Mouse (Mus musculus) small intestine, adult 2 months (tissue): ENCODE results near the gene Slc25a23. TPM values are rescaled to one million over a fixed set of nuclear protein-coding genes. Genes with fewer than 3 reads are reported as not detected.

Experiments used
- H3K27ac ChIP-seq: fragments of 200-500 bp; 2 replicates; pipeline ENCODE4 v1.5.1; 2012; ENCODE audit warnings: low read depth, low read length, control low read depth, inconsistent platforms; ENCODE audit not compliant: insufficient read depth
- H3K27me3 ChIP-seq: fragments of 200-500 bp; 2 replicates; pipeline ENCODE4 v1.6.1; 2012; ENCODE audit warnings: mild to moderate bottlenecking, moderate library complexity, low read length, inconsistent platforms; ENCODE audit not compliant: control insufficient read depth, insufficient read depth
- H3K36me3 ChIP-seq: fragments of 200-500 bp; 2 replicates; pipeline ENCODE4 v1.6.1; 2012; ENCODE audit warnings: mild to moderate bottlenecking, low read length, control low read depth, inconsistent platforms; ENCODE audit not compliant: control insufficient read depth, insufficient read depth
- H3K4me1 ChIP-seq: fragments of 200-500 bp; 2 replicates; pipeline ENCODE4 v1.6.1; 2012; ENCODE audit warnings: low read length, inconsistent platforms, mixed read lengths; ENCODE audit not compliant: control insufficient read depth, insufficient read depth, insufficient read length
- H3K4me3 ChIP-seq: fragments of 200-500 bp; 2 replicates; pipeline ENCODE4 v1.5.1; 2012; ENCODE audit warnings: low read depth, mild to moderate bottlenecking, control low read depth, inconsistent platforms, low read length, moderate library complexity
- CTCF ChIP-seq: fragments of 200-500 bp; IDR thresholded peaks from 2 replicates; pipeline ENCODE4 v1.5.1; 2012; ENCODE audit warnings: low read depth, mild to moderate bottlenecking, control low read depth, inconsistent platforms, low read length, moderate library complexity, mixed read lengths; ENCODE audit not compliant: insufficient replicate concordance, insufficient read length; ENCODE audit errors: extremely low read depth
- POLR2A ChIP-seq: fragments of 200-500 bp; IDR thresholded peaks from 2 replicates; pipeline ENCODE4 v1.6.1; 2012; ENCODE audit warnings: low read depth, mild to moderate bottlenecking, control low read depth, inconsistent platforms, low read length, moderate library complexity
- WGBS: fragments of 180-500 bp; shearing (Covaris S2); methylation state at CpG from one replicate; pipeline ENCODE4 v1.1.7; 2018; 5-methylcytosine and 5-hydroxymethylcytosine counted together
- polyA plus RNA-seq: library from polyadenylated mRNA; depleted of rRNA; stranded (reverse); fragments of >200 nt; gene quantifications from 2 replicates; pipeline ENCODE4 v1.2.3, GENCODE M21; 2012

Slc25a23 gene
- polyA plus RNA-seq, 1 experiment = 13.3 TPM

GRCm38 (mm10) chr17:57087049-57087832 lies 27.6 kb upstream of the Slc25a23 start, which contains the start of gene Tubb4a:
Gene Tubb4a, minus strand, starts transcription at chr17:57087782.
- no peaks in the 10 kb centered on the region for H3K36me3 ChIP-seq
- 7% methylated on average over 31 of the region's 31 CpGs for WGBS
- H3K27me3 ChIP-seq = peaks cover 6% of the 10 kb centered on the region; the same call in 1 of the 2 replicates
- no peak within 1 kb of the TSS for H3K27ac ChIP-seq
- TF ChIP-seq POLR2A (no peak), CTCF (no peak)
- peak within 1 kb of the TSS; percentile 52 for H3K4me3 ChIP-seq
- peaks cover 7% of the 10 kb centered on the region; the same call in 1 of the 2 replicates for H3K4me1 ChIP-seq

DNA sequence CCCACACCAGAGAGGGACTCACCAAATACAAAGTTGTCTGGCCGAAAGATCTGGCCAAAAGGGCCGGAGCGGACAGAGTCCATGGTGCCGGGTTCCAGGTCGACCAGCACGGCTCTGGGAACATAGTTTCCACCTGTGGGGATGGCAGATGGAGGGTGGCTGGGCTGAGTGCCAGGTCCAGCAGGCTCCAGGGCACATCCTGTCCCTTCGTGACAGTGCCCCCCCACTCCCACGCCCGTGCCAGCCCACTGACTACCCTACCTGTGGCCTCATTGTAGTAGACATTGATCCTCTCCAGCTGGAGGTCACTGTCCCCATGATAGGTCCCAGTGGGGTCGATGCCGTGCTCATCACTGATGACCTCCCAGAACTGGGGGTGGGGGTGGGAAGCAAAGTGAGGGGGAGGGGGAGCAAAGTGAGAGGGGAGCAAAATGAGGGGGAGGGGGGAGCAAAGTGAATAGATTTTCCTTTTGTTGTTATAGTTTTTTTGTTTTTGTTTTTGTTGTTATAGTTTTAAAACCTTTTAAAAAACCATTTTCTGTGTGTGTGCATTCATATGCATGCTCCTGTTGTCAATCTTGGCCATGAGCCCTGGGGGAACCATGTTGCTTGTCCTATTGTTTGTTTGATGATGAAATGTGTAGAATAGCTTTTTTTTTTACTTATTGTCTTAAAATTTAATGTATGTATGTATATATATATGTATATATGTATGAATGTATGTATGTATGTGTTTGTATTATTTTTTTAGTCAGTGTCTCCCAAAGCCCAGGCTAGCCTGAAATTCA lies 26.5 kb upstream of the Slc25a23 start:
- TF ChIP-seq POLR2A = no peak
- no peak for TF ChIP-seq CTCF
- Histone ChIP-seq H3K27ac (no peak overlapping the region), H3K4me1 (peaks cover 7% of the 10 kb centered on the region; the same call in 1 of the 2 replicates), H3K27me3 (peaks cover 6% of the 10 kb centered on the region; the same call in 1 of the 2 replicates), H3K36me3 (no peaks in the 10 kb centered on the region), H3K4me3 (no peak overlapping the region)
- WGBS = 71% methylated on average over 11 of the region's 11 CpGs

- peaks cover 6% of the 10 kb centered on the region for H3K4me1 ChIP-seq
- H3K4me3 ChIP-seq = no peak overlapping the region
- no peaks in the 10 kb centered on the region for H3K36me3 ChIP-seq
- no peaks in the 10 kb centered on the region for H3K27me3 ChIP-seq
- WGBS = 74% methylated on average over 5 of the region's 5 CpGs
- H3K27ac ChIP-seq = no peak overlapping the region
- TF ChIP-seq CTCF = no peak
- no peak for TF ChIP-seq POLR2A
These were observed 22.8 kb upstream of the Slc25a23 start for GRCm38 (mm10) chr17:57082481-57082880.

- WGBS = 91% methylated on average over 31 of the region's 31 CpGs
- Histone ChIP-seq H3K36me3 (no peaks in the 10 kb centered on the region), H3K27ac (no peak overlapping the region), H3K27me3 (no peaks in the 10 kb centered on the region), H3K4me3 (no peak overlapping the region), H3K4me1 (no peaks in the 10 kb centered on the region; the same call in 1 of the 2 replicates)
- TF ChIP-seq POLR2A (no peak), CTCF (no peak)
These were observed 21.7 kb upstream of the Slc25a23 start for GRCm38 (mm10) chr17:57081234-57081842.

DNA sequence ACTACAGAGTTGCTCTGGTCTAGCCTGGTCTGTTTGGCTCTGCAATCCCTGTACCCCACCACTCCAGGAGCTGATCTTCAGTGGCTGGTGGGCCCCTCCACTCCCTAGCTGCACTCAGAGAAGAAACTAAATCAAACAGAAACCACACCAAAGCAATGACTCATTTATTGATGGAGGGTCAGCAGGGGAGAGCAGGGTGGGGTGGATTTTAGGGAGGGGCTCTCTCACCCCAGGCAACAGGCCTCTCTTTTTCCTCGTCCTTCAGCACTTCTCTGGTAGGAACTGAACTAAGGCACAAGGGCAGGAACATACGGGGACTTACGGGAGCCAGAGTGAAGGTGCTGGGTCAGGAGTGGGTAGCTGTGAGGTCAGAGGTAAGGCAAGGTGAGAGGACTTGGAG lies 20.3 kb upstream of the Slc25a23 start:
- no peak overlapping the region for H3K4me3 ChIP-seq
- 59% methylated on average over 3 of the region's 3 CpGs for WGBS
- no peak overlapping the region for H3K27ac ChIP-seq
- no peak for TF ChIP-seq CTCF
- no peak for TF ChIP-seq POLR2A
- no peaks in the 10 kb centered on the region; the same call in 1 of the 2 replicates for H3K4me1 ChIP-seq
- no peaks in the 10 kb centered on the region for H3K36me3 ChIP-seq
- no peaks in the 10 kb centered on the region for H3K27me3 ChIP-seq

DNA sequence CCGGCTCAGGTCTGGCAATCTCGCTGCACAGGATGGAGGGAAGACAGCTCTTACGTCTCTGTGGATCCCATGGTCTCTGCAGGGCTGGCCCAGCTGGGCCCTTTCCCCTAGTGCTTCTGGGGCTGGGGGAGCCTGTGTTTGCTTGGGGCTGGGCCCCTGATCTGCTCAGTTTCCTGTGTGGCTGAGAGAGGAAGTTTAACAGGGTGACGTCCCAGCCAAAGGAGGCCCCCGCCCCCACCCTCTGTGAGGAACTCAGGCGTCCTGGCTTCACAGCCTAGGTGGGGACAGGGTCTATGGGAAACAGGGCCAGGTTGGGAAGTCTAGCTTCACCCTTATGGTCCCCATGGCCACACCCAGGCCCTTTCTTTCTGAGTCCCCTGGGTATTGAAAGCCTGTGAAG lies 18.7 kb upstream of the Slc25a23 start, which contains the start of gene Dennd1c:
Gene Dennd1c, minus strand, starts transcription at position 179 of the 400 bp plus-strand sequence.
- 58% methylated on average over 6 of the region's 6 CpGs for WGBS
- Histone ChIP-seq H3K4me1 (no peaks in the 10 kb centered on the region; the same call in 1 of the 2 replicates), H3K36me3 (no peaks in the 10 kb centered on the region), H3K27me3 (no peaks in the 10 kb centered on the region), H3K4me3 (peak within 1 kb of the TSS; percentile 53), H3K27ac (peak within 1 kb of the TSS; percentile 50)
- TF ChIP-seq POLR2A = peak; percentile 62; the same call in 1 of the 2 replicates
- TF ChIP-seq CTCF = no peak
